Mouse (Mus musculus) megakaryocyte, embryonic 14.5 days (primary cell): ENCODE measurements at regions not wholly inside any gene's neighbourhood (a gene's known extent, or its start where the extent isn't known, plus 50 kb on each side); places are given as distances from the start of the nearest gene placed in this dataset.

ENCODE experiments used
- FLI1 ChIP-seq: IDR thresholded peaks from 2 replicates; pipeline ENCODE4 v1.6.1; 2012; ENCODE audit warnings: low read length, inconsistent platforms, mixed read lengths
- GATA1 ChIP-seq: IDR thresholded peaks from 3 replicates; pipeline ENCODE4 v1.6.1; 2012; ENCODE audit warnings: mixed read lengths, low read length, inconsistent platforms, borderline replicate concordance

GRCm38 (mm10) chr13:112168468-112168867 lies 119.8 kb upstream of the Ankrd55 start:
- TF ChIP-seq FLI1, result no peak
- no peak for TF ChIP-seq GATA1
